Mouse (Mus musculus) intestine, embryonic 14.5 days (tissue): ENCODE results near the gene Zfp821. TPM values are rescaled to one million over a fixed set of nuclear protein-coding genes. Genes with fewer than 3 reads are reported as not detected.

Experiments
- ATAC-seq: fragments of 200-750 bp; cut with Nextera tagmentation; replicated peaks from 2 replicates; pipeline ENCODE4 v1.8.0; 2017; ENCODE audit warnings: low read depth, moderate number of reproducible peaks, moderate TSS enrichment, moderate library complexity; ENCODE audit not compliant: low FRiP score, low TSS enrichment
- DNase-seq: peaks from one replicate; pipeline ENCODE4 v3.0.0-alpha.2; 2018; ENCODE audit warnings: low spot score
- H3K27ac ChIP-seq: fragments of 300-500 bp; sonication (generic); 2 replicates; pipeline ENCODE4 v1.5.1; 2014; ENCODE audit warnings: low read depth, mild to moderate bottlenecking, control low read depth
- H3K27me3 ChIP-seq: fragments of 300-500 bp; sonication (generic); replicated peaks from 2 replicates; pipeline ENCODE4 v1.6.1; 2014; ENCODE audit warnings: low read length, control low read depth; ENCODE audit not compliant: control insufficient read depth, insufficient read depth
- H3K36me3 ChIP-seq: fragments of 300-500 bp; sonication (generic); 2 replicates; pipeline ENCODE4 v1.6.1; 2014; ENCODE audit warnings: low read length, control low read depth; ENCODE audit not compliant: control insufficient read depth, insufficient read depth
- H3K4me1 ChIP-seq: fragments of 300-500 bp; sonication (generic); replicated peaks from 2 replicates; pipeline ENCODE4 v1.6.1; 2014; ENCODE audit warnings: low read length, control low read depth, mixed read lengths; ENCODE audit not compliant: control insufficient read depth, insufficient read depth
- H3K4me2 ChIP-seq: fragments of 300-500 bp; sonication (generic); 2 replicates; pipeline ENCODE4 v1.6.1; 2014; ENCODE audit warnings: low read length
- H3K4me3 ChIP-seq: fragments of 300-500 bp; sonication (generic); 2 replicates; pipeline ENCODE4 v1.5.1; 2014; ENCODE audit warnings: low read depth, low read length, control low read depth, mixed read lengths
- H3K9ac ChIP-seq: fragments of 300-500 bp; sonication (generic); 2 replicates; pipeline ENCODE4 v1.6.1; 2014; ENCODE audit warnings: mild to moderate bottlenecking, low read length
- H3K9me3 ChIP-seq: fragments of 300-500 bp; sonication (generic); 2 replicates; pipeline ENCODE4 v1.6.1; 2016; ENCODE audit warnings: low read length, control low read depth; ENCODE audit not compliant: control insufficient read depth
- WGBS: fragments of 180-500 bp; shearing (Covaris S2); extraction: QIAGEN DNeasy Blood & Tissue Kit; methylation state at CpG from one replicate; pipeline ENCODE4 v1.1.7; 2014; 5-methylcytosine and 5-hydroxymethylcytosine counted together
- polyA plus RNA-seq: library from polyadenylated mRNA; unstranded; fragments of >200 nt; fragmentation: Nextera tagmentation; extraction: Ambion mirVana; gene quantifications from 2 replicates; pipeline ENCODE4 v1.2.1, GENCODE M21; 2014

Zfp821 gene
- polyA plus RNA-seq, 1 experiment from 2014 or later = 26.3 TPM

DNA sequence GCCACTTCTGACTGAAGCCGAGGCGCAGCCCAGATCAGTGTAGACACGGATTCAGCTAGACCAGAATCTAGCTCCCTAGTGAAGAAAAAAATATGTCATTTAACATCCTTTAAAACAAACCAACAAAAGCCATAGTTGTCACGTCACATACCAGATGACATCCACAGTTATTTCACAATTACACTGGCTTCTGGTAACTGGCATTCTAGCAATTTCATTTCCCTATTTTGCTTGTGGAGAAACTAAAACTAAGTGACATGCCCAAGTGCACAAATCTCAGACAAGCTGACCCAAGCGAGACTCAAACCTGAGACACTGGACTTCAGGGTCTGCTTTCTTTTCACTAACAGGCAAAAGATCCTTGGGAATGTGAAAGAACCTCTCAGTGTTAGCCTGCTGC, 23.2 kb upstream of the Zfp821 start:
- Histone ChIP-seq H3K27ac (no peak overlapping the region), H3K4me2 (no peak overlapping the region), H3K27me3 (no peaks in the 10 kb centered on the region), H3K9ac (no peak overlapping the region), H3K4me1 (no peaks in the 10 kb centered on the region), H3K4me3 (no peak overlapping the region), H3K9me3 (no peaks in the 10 kb centered on the region), H3K36me3 (peaks cover 65% of the 10 kb centered on the region)
- no peak for ATAC-seq
- no peak for DNase-seq
- WGBS = 92% methylated on average over 5 of the region's 5 CpGs

DNA sequence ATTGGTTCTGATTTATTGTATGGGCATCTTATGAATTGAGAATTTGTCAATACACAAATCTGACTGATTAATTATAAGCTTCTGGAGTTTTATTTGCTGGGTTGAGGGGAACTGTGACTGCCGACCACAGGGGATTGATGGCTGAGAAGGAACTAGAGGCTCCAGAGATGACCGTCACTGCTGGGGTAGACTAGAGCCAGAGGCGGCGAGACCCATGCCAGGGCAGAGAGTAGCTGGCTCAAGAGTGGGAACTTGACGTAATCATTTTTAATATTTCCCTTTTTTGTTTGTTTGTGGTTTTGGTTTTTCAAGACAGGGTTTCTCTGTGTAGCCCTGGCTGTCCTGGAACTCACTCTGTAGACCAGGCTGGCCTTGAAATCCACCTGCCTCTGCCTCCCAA, 18.1 kb upstream of the Zfp821 start:
- WGBS = 91% methylated on average over 5 of the region's 5 CpGs
- peaks cover 17% of the 10 kb centered on the region for H3K36me3 ChIP-seq
- no peak for ATAC-seq
- no peak overlapping the region for H3K27ac ChIP-seq
- H3K9me3 ChIP-seq = no peaks in the 10 kb centered on the region
- no peak overlapping the region for H3K9ac ChIP-seq
- no peak for DNase-seq
- H3K4me1 ChIP-seq = peaks cover 6% of the 10 kb centered on the region; the same call in 1 of the 2 replicates
- no peaks in the 10 kb centered on the region for H3K27me3 ChIP-seq
- H3K4me2 ChIP-seq = no peak overlapping the region
- no peak overlapping the region for H3K4me3 ChIP-seq

DNA sequence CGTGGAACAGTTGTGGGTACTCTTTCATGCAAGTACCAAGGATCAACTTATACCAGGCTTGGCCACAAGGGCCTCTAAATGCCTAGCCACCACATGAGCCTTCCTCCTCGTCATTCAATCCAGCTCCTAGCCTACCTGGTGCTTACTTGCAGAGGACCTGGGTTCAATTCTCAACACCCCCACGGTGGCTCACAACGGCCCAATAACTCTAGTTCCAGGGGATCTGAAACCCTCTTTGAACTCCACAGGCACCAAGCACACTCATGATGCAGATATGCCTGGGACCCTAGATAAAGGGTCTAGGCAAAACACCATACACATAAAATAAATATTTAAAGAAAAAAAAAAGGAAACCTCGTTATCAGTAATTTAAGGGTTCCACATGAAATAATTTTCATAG, 13.6 kb upstream of the Zfp821 start:
- H3K36me3 ChIP-seq = no peaks in the 10 kb centered on the region
- ATAC-seq (no peak), DNase-seq (no peak)
- H3K4me3 ChIP-seq = peak overlapping the region; percentile 81
- no peak overlapping the region for H3K27ac ChIP-seq
- H3K4me1 ChIP-seq = peaks cover 13% of the 10 kb centered on the region
- no peaks in the 10 kb centered on the region for H3K9me3 ChIP-seq
- no peaks in the 10 kb centered on the region for H3K27me3 ChIP-seq
- WGBS = 56% methylated on average over 5 of the region's 5 CpGs
- peak overlapping the region; percentile 87 for H3K9ac ChIP-seq
- peak overlapping the region; percentile 92 for H3K4me2 ChIP-seq

DNA sequence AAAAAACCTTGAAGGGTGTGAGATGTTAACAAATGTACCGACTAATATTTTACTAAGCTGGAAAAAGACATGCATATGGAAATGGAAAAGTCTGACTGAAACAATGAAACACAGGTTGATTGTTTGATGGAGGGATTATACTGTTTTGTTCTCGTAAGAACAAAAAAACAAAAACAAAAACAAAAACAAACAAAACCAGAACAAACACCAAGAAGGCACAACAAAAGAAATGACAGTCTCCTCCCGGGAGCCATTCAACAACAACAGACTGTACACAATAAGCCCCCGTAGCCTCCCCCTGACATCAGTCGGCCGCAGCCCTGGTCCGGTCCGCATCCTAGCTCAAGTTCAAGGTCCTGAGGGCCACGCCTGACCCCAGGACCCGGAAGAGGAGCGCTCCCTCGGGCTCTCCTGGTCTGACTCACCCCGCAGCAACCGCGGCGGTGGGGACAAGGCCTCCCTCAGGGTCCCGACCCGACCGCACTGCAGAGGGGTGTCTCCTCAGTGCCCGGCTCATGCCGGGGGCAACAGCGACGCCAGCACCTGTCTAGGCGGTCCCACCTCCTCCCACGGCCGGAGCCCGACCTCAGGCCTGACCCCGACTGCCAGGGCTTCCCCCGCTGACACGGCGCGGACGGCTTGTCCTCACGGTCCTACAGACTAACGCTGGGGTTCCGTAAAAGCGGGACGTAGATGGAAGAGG, 12.8 kb upstream of the Zfp821 start:
- H3K36me3 ChIP-seq = no peaks in the 10 kb centered on the region
- H3K9me3 ChIP-seq = no peaks in the 10 kb centered on the region
- H3K4me1 ChIP-seq = peaks cover 13% of the 10 kb centered on the region
- H3K4me3 ChIP-seq = peak overlapping the region; percentile 81
- H3K27ac ChIP-seq = peak overlapping the region; percentile 78
- ATAC-seq = peak; percentile 80
- peak overlapping the region; percentile 87 for H3K9ac ChIP-seq
- H3K4me2 ChIP-seq = peak overlapping the region; percentile 92
- H3K27me3 ChIP-seq = no peaks in the 10 kb centered on the region
- DNase-seq = no peak
- WGBS = under 1% methylated on average over 38 of the region's 38 CpGs

DNA sequence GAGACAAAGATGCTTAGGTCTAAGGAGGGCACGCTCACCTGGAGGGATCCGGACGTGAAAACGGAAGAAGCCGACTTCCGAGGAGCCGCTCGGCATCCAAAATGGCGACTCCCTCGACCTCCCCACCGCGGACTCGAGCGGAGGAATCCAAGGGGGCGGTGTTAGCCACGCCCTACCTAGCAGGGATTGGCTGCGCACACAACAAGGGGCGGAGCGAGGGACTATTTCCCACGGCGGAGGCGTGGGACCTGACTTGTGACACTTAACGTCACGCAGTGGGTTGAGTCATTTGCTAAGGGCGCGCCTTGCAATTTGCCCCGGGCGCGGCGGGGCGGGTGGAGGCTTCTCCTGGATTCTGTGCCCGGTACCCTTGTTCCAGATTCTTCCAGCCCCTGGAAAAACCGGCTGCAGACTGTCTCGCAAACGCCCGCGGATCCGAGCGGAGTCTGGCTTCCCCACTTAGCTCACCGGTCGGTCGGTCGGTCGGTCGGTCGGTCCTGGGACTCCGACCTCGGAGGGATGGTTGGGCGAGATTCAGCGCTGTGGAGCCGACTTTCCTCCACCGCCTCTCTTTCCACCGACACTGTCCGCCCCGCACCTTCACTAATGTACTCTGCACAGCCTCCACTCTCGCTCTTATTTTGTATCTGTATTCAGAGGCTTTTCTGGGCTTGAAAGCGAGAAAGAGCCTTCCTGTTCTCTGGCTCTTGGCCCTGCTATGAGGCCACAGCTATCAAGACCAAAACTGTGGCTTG, 12.0 kb upstream of the Zfp821 start, which contains the start of gene Ist1:
Gene Ist1 (minus strand): TSS at position 115 of the 755 bp plus-strand sequence.
- peaks cover 13% of the 10 kb centered on the region for H3K4me1 ChIP-seq
- no peaks in the 10 kb centered on the region for H3K27me3 ChIP-seq
- H3K4me3 ChIP-seq = peak within 1 kb of the TSS; percentile 81
- H3K27ac ChIP-seq = peak within 1 kb of the TSS; percentile 78
- H3K9ac ChIP-seq = peak within 1 kb of the TSS; percentile 87
- under 1% methylated on average over 57 of the region's 57 CpGs for WGBS
- ATAC-seq (peak; percentile 98), DNase-seq (peak; percentile 99)
- H3K36me3 ChIP-seq = no peaks in the 10 kb centered on the region
- no peaks in the 10 kb centered on the region for H3K9me3 ChIP-seq
- peak within 1 kb of the TSS; percentile 92 for H3K4me2 ChIP-seq

DNA sequence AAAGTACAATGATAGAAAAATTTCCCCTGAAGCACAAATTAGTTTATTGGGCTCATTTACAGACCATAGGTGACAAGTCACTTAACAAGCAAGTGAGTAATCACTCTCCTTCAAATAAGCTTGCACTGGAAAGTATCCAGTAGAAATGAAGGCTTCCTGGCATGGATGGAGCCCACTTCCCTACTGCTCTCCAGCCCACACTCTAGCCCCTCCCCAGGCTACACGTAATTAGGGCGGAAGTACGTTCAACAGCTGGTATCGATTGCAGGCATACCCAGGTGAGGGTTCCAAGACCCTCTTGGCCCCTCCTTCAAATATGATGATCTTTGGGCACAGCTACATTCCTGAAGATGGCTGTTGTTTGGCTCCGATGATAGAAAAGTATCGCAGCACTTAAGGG, 11.2 kb upstream of the Zfp821 start:
- Histone ChIP-seq H3K4me1 (peaks cover 13% of the 10 kb centered on the region), H3K9me3 (no peaks in the 10 kb centered on the region), H3K4me3 (no peak overlapping the region), H3K27ac (no peak overlapping the region), H3K9ac (no peak overlapping the region), H3K4me2 (peak overlapping the region; percentile 79), H3K36me3 (no peaks in the 10 kb centered on the region), H3K27me3 (no peaks in the 10 kb centered on the region)
- DNase-seq (no peak), ATAC-seq (no peak)
- 44% methylated on average over 6 of the region's 6 CpGs for WGBS

DNA sequence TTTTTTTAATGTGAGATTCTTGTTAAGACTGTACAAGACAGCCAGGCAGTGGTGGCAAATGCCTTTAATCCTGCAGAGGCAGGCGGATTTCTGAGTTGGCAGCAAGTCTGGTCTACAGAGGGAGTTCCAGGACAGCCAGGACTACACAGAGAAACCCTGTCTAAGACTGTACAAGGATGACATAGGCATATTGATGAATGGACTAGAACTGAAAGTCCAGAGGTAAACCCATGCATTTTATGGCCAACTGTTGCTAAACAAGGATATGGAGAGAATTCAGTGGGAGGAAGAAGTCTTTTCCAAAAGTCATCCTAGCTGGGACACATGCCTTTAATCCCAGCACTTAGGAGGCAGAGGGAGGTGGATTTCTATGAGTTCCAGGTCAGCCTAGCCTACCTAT, 7.6 kb upstream of the Zfp821 start:
- Histone ChIP-seq H3K4me2 (no peak overlapping the region), H3K9ac (no peak overlapping the region), H3K9me3 (no peaks in the 10 kb centered on the region), H3K27ac (no peak overlapping the region), H3K27me3 (no peaks in the 10 kb centered on the region), H3K4me3 (no peak overlapping the region), H3K36me3 (no peaks in the 10 kb centered on the region), H3K4me1 (peaks cover 7% of the 10 kb centered on the region; the same call in 1 of the 2 replicates)
- DNase-seq (no peak), ATAC-seq (no peak)
- WGBS = 78% methylated on average over 1 of the region's 1 CpGs

DNA sequence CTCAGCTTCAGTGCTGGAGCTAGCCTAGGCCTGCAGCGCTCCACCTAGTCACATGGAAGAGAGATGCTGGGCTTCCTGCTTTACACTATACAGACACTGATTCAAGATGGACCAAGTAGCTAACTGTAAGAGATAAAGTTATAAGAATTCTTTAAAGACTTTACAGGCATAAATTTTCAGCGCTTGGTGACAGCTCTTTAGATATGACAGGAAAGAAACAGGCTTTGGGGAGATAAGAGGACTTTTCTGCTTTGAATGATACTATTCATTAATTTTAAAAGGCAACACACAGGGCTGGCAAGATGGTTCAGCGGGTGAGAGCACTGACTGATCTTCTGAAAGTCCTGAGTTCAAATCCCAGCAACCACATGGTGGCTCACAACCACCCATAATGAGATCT, 6.9 kb upstream of the Zfp821 start:
- Histone ChIP-seq H3K27ac (no peak overlapping the region), H3K4me1 (peaks cover 7% of the 10 kb centered on the region; the same call in 1 of the 2 replicates), H3K4me3 (no peak overlapping the region), H3K4me2 (no peak overlapping the region), H3K36me3 (no peaks in the 10 kb centered on the region), H3K9me3 (no peaks in the 10 kb centered on the region), H3K27me3 (no peaks in the 10 kb centered on the region), H3K9ac (no peak overlapping the region)
- ATAC-seq = no peak
- DNase-seq = no peak
- whole genome bisulfite sequencing = 70% methylated on average over 3 of the region's 3 CpGs
